Mouse (Mus musculus) thymus, postnatal 14 days (tissue): Measurements from ENCODE around the gene Sema5a.

Experiments
- DNase-seq: peaks from one replicate; pipeline ENCODE4 v3.0.0; 2021

Sema5a gene

GRCm38 (mm10) chr15:32460238-32460637 is 215.6 kb downstream of the Sema5a start:
- no peak for DNase-seq

GRCm38 (mm10) chr15:32471480-32472050 is 227.0 kb downstream of the Sema5a start:
- no peak for DNase-seq

GRCm38 (mm10) chr15:32480747-32481146 is 236.1 kb downstream of the Sema5a start:
- DNase-seq, result no peak

- no peak for DNase-seq
Measured at GRCm38 (mm10) chr15:32485064-32485964, 240.7 kb downstream of the Sema5a start.

GRCm38 (mm10) chr15:32487968-32488367 is 243.4 kb downstream of the Sema5a start:
- no peak for DNase-seq

GRCm38 (mm10) chr15:32494219-32494618 is 249.6 kb downstream of the Sema5a start:
- DNase-seq, result no peak

GRCm38 (mm10) chr15:32494899-32495298 is 250.3 kb downstream of the Sema5a start:
- DNase-seq, result no peak

- no peak for DNase-seq
Measured at GRCm38 (mm10) chr15:32496880-32497279, 252.3 kb downstream of the Sema5a start.

GRCm38 (mm10) chr15:32505941-32506340 is 261.3 kb downstream of the Sema5a start:
- no peak for DNase-seq

- no peak for DNase-seq
Measured at GRCm38 (mm10) chr15:32508282-32508681, 263.7 kb downstream of the Sema5a start.

GRCm38 (mm10) chr15:32514877-32515276 is 270.3 kb downstream of the Sema5a start:
- DNase-seq, result no peak

GRCm38 (mm10) chr15:32517954-32518353 is 273.3 kb downstream of the Sema5a start:
- no peak for DNase-seq

GRCm38 (mm10) chr15:32532539-32532938 is 287.9 kb downstream of the Sema5a start:
- no peak for DNase-seq

- no peak for DNase-seq
Measured at GRCm38 (mm10) chr15:32533541-32534080, 289.0 kb downstream of the Sema5a start.

- DNase-seq, result no peak
Measured at GRCm38 (mm10) chr15:32536755-32537503, 292.3 kb downstream of the Sema5a start.

- no peak for DNase-seq
Measured at GRCm38 (mm10) chr15:32537504-32537792, 292.8 kb downstream of the Sema5a start.

GRCm38 (mm10) chr15:32538092-32538491 is 293.5 kb downstream of the Sema5a start:
- no peak for DNase-seq

- DNase-seq, result no peak
Measured at GRCm38 (mm10) chr15:32542746-32543145, 298.1 kb downstream of the Sema5a start.

- no peak for DNase-seq
Measured at GRCm38 (mm10) chr15:32543181-32543580, 298.6 kb downstream of the Sema5a start.

- DNase-seq, result no peak
Measured at GRCm38 (mm10) chr15:32545455-32545854, 300.8 kb downstream of the Sema5a start.

GRCm38 (mm10) chr15:32546746-32547145 is 302.1 kb downstream of the Sema5a start:
- DNase-seq, result no peak

- no peak for DNase-seq
Measured at GRCm38 (mm10) chr15:32558925-32559324, 314.3 kb downstream of the Sema5a start.

GRCm38 (mm10) chr15:32562600-32562999 is 318.0 kb downstream of the Sema5a start:
- no peak for DNase-seq
